Mouse (Mus musculus) embryonic fibroblast, embryonic 13.5 days (primary cell): ENCODE results near the gene Dusp22.

ENCODE experiments used
- CTCF ChIP-seq: IDR thresholded peaks from 2 replicates; pipeline ENCODE4 v1.5.1; 2011; ENCODE audit warnings: mild to moderate bottlenecking, control low read depth, low read length, moderate library complexity, borderline replicate concordance; ENCODE audit not compliant: insufficient read depth
- POLR2A ChIP-seq: IDR thresholded peaks from 2 replicates; pipeline ENCODE4 v1.6.1; 2011; ENCODE audit warnings: low read depth, mild to moderate bottlenecking, control low read depth, low read length, moderate library complexity

GRCm38 (mm10) chr13:30736721-30737120 lies 76.9 kb downstream of the Dusp22 start:
- TF ChIP-seq CTCF (no peak), POLR2A (no peak)
